Mouse (Mus musculus) layer of hippocampus, adult 9-11 months (tissue): ENCODE data around the gene Tox4.
"Not testable (repeated sequence)": the region's sequence is repeated elsewhere in the genome, so short reads cannot be mapped to it uniquely, and the experiment has no call there.

ENCODE experiments used
- DNase-seq: peaks from one replicate; pipeline ENCODE4 v3.0.0; 2022

Tox4 gene

DNA sequence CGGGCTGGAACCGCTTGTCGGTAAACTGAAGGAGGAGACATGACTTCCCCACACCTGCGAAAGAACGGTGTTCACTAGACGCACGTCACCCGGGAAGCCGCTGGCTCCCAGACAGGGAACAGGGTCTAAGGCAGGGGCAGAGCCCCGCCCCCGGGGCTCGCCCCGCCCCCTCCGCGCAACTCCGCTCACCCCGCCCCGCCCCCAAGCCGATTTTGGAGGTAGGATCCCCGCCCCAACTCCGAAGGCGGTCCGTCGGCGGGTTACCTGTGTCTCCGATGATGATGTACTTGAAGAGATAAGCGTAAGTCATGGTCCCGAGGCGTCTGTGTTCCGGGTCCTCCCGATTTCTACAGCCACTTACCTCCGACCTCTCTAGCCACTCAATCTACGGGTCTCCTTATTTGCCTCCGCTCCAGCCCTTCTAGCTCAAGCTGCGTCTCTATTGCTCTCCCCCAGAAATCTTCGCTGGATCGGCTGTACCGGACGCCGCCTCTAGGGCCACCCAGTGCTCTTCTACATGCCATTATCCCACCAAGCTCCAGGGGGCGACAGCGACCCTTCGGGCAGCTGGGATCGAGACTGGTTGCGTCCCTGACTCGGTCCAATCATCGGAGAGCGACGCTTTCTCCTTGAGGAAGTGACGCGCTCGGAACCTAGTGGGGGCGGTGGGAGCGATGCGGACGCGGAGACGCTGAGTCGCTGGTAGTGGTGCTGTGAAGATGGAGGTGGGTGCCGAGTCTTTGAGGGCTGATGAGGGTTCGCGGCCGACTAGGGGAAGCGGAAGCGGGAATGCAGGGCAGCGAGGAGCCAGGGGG lies at the start of gene Tox4, which contains the start of gene Rab2b:
Gene Tox4 (plus strand): TSS at position 215 of the 815 bp plus-strand sequence.
Gene Rab2b (minus strand): TSS at position 614 of the 815 bp plus-strand sequence.
- DNase-seq = peak; percentile 98

DNA sequence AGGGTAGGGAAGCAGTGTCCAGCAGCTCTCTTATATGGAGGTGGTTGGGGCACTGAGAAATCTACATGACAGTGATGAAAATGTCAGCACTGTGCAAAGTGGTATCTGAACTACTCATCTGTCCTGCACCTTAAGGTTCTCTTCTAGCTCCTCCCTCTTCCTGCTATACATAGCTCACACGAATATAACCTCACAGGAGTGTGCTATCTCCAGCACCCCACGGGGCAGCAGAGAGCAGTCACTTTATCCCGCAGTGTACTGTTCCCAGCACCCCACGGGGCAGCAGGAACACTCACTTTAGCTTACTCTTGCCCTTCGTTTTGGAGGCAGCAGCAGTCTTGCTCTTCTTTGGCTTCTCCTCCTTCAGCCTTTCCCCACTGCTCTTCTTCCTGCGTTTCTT lies 46.7 kb upstream of the Tox4 start:
- DNase-seq = no peak

DNA sequence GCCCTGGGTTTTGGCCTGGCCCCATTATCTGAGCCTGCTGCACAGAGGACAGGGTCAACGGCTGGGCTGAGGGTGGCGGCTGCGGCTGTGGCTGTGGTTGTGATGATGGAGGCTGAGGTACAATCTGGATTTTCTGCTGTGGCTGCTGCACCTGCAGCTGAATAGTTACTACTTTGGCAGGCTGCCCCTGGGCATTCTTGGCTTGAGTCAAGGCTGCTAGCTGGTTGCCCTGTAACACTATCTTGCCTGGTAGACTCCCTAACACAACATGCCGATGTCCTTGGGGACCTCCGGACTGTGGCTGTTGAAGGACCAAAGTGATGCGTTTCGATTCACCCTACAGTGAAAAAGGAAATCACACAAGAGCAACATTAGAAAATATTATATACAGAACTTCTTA lies 43.8 kb upstream of the Tox4 start:
- no peak for DNase-seq

DNA sequence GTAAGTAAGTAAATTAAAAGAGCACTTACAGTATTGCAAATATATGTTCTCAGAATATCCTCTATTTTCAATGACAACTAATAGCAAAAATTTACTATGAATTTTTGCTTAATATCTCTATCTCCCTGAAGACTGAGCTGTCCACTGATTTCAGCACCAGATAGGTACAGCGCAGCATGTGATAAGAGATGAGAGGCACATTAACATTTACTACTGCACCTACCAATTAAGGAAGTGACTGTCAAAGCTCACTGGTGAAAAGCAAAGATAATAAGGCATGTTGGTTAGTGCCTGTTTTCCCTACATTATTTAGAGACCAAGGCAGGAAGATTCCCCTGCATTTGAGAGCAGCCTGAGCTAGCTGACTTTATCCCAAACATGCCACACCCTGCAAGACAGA lies 42.7 kb upstream of the Tox4 start:
- DNase-seq = no peak

DNA sequence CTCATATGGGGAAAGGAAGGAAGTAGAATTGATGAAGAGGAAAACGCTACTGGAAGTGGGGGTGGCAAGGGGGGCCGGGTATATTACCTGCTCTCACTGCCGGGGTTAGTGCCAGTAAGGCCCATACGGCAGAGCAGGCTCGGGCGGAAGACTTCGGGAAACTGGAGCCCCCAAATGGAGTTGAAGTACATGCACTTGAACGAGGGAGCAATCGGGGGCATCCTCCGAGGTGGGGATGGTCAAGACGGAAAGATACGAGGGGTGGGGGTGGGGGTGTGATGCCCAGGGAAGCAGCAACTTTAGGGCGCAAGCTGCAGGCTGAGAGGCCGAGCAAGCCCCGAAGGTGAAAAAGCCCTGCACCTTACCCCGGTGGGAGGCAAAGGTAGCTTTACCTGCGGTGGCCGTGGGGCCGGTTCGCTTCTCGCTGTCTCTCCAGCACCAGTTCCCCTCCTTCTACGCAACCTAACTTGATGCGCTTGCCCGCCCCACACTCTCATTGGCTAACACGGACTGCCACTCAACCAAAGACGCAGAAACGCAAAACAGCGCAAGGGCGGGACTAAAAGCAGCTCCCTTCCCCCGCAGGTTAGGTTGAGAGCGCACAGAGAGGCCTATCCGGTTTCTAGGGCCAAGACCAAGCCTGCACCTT lies 34.8 kb upstream of the Tox4 start:
- peak; percentile 98 for DNase-seq

DNA sequence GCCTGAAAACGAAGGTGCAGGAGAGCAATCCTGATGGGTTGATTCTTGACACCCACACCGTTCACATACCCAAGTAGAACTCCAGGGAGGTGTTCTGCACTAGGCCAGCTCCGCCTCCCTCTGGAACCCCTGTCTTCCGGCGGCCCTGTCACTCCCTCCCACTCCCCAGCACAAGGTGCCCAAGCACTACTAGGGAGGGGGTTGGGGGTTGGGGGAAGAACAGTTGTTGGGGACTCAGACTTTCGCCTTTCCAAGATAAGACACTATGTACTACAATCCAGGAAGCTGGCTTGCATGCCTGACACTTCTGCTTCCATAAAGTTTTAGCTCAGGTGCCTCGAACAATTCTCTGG lies 34.3 kb upstream of the Tox4 start:
- no peak for DNase-seq

DNA sequence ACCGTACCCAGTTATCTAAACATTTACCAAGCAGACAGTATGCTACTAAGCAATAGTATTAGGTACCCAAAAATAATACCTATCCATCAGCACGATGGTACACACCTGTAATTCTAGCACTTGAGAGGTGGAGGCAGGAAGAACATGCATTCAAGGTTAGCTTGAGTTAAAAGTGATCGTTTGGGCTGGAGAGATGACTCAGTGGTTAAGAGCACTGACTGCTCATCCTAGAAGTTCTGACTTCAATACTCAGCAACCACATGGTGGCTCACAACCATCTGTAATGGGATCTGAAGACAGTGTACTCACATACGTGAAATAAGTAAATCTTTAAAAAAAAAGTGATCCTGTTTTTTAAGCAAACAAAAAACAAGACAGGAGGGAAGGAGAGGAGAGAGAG lies 32.8 kb upstream of the Tox4 start:
- DNase-seq = no peak

DNA sequence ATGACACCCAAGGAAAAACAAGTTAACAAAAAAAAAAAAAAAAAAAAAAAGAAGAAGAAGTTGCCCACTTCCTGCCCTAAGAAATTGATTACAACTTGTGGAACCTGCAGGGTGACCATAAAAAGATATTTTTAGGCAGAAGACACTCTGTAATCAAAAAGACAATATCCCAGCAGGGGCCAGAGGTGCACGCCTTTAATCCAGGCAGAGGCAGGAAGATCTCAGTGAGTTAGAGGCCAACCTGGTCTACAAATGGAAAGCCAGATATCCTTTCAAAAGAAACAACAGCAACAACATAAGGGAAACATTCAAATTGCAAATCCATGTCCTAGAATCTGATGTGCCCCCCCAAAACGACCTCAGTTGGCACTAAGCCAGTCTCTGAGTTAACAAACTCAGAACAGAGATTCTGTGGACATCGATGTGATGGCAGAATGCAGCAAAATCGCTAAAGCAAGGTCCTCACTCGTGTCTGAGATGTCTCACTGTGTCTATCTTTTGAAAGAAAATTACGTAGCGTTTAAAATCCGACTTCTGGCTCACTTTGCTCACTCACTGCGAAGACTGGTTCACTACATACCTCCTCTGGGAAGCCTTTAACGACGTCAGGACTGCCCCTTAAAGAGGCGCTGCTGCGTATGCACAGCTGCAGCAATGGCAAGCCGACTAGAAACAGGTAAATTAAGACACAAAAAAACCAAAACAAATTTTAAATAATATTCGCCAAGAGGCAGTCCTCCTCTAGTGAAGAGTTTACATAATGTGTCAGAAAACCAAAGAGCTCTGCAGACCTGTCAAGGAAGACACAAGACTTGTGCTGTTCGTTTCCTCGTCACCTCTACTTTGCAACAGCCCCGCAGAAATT lies 22.4 kb upstream of the Tox4 start:
- DNase-seq = no peak

DNA sequence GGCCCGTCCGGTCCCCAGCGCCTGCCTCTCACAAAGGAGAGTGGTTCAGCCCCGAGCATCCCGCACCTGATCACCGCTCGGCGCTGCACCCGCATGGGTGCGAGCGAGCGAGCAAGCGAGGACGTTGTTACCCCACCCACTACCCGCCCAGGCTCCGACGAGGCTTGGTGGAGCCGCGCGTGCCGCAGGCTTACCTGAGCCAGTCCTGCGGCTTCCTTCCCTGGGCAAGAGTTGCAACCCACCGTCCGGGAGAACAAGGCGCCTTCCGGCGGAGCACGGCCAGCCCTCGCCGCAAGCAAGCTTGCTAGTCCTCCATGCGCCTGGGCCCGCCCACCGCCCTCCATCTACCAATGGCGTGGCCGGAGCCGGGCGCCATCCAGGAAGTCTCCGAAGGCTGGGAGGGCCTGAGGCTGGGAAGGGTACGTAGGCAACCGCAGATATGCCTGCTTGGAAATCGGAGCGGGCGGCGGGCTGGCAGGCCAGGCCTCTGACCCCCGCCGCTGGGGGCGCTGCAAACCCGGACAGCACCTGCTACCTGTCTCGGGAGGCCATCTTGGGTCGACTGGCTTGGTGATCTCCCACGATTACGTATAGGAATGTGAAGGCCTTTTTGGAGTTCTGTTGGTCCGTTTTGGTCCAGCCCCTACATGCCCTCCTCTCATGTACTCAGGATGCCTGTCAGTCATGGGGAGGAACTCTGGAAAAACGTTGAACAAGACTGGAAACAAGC lies 21.3 kb upstream of the Tox4 start, which contains the start of gene Chd8:
Gene Chd8 (minus strand): TSS at position 297 of the 730 bp plus-strand sequence.
- peak; percentile 99 for DNase-seq

DNA sequence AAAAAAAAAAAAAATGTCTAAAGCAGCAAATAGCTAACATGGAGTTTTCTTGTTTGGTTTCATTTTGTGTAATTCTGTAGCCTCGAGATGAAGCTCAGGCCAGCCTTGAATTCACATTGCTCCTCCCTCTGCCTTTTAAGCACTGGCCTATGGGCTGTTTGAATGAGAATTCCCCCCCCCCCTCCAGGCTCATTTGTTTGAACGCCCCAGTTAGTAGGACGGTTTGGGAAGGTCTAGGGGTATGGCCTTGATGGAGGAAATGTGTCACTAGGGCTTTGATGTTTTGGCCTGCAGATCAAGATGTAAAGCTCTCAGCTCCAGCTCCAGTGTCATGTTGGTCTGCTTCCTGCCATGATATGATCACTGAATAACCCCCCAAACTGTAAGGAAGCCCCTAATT lies 6.2 kb upstream of the Tox4 start:
- no peak for DNase-seq

DNA sequence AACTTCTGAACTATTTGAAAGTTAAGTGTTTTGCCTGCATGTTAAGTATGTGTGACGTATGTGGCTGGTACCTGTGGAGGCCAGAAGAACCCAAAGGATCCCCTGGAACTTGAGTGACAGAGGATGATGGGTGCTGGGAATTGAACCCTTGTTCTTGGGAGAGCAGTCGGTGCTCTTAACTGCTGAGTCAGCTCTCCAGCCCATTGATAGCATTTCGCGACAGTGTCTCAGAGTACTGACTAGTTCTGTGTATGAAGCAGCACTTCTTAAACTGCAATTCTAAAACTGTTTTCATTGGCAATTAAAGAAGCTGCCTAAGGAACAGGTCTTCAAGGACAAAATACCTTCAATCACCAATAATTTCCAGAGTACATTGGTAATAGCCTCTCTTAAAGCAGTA lies 1.7 kb upstream of the Tox4 start:
- no peak for DNase-seq

DNA sequence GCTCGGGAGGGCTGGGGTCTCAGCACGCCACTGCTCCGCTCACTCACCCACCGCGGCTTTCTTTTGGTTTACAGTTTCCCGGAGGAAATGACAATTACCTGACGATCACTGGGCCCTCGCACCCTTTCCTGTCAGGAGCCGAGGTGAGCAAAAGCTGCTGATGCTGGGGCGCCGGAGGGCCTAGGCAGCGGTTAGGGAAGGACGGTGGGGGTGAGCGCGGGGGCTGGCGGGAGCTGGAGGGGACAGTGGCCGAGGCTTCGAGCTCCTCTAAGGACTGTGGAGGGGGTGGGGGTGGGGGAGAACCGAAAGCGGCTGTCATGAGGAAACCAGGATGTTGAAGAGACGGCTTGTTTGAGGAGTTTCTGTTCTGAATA lies 788 bp downstream of the Tox4 start:
- DNase-seq = no peak

DNA sequence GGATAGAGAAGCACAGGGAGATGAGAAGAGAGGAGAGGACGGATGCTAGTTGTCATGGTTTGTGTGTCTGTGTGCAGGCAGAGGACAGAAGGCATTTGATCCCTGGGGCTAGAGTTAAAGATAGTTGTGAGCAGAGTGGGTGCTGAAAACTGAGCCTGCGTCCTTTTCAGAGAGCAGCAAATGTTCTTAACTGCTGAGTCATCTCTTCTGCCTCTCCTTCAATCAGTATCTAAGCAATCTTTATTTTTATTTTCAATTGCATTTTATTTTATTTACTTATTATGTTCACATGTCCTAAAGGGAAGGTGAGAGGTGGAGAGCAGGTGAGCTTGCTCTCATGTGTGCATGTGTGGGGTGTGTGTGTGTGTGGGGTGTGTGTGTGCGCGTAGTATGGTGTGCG lies 4.7 kb downstream of the Tox4 start:
- no peak for DNase-seq

DNA sequence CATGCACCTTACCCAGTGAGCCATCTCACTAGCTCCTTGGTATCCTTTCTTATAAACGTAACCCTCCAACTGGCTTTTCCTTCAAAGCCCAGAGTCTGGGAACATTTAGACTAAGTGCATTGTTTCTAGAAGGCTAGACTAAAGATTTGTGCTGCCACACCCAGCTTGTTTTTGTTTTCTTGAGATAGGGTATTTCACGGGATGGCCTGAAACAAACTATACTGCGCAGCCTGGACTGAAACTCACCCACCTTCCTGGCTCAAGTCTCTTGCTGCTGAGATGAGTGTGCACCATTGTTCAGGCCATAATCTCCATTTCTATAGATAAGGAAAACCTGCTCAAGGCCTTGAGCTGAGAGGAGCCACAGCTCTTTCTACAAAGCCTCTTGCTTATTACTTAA lies 5.2 kb downstream of the Tox4 start:
- DNase-seq = no peak

DNA sequence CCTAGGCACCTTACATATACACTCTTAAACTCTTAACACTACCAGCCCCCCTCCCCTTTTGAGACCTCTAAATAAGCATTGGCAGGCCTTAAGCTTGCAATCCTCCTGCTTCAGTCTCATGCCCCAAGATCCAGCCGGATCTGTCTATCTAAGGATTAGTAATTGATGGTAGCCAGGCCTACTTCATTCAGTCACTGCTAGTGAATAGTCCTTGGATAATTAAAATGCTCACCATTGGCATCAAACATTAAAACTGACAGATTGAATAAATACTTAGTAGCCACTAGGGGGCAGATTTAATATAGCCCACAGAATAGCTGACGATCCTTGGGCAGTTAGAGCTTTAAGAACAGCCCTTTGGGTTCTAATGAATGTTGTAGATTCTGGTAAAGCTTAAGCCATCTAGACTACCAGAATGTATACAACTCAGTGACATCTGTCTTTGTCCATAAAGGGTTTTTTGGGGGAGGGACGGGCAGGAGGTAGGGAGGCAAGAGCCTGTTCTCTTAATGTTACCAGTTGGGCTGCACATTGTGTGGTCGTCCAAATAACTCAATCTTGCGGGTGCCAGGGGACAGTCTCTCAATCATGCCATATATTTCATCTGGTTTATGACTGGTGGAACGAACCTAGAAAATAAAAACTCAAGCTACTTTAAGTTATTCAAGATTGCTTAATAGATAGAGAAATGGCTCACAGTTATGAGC lies 16.8 kb downstream of the Tox4 start:
- no peak for DNase-seq

DNA sequence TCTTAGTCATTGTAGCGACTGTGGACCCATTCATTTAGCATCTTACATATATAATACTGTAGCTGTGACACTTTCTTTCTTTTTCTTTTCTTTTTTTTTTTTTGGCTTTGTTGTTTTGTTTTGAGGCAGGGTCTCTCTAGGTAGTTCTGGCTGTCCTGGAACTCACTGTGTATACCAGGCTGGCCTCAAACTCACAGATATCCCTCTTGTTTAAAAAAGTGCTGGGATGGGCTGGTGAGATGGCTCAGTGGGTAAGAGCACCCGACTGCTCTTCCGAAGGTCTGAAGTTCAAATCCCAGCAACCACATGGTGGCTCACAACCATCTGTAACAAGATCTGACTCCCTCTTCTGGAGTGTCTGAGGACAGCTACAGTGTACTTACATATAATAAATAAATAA lies 24.6 kb downstream of the Tox4 start:
- DNase-seq = not testable (repeated sequence)

DNA sequence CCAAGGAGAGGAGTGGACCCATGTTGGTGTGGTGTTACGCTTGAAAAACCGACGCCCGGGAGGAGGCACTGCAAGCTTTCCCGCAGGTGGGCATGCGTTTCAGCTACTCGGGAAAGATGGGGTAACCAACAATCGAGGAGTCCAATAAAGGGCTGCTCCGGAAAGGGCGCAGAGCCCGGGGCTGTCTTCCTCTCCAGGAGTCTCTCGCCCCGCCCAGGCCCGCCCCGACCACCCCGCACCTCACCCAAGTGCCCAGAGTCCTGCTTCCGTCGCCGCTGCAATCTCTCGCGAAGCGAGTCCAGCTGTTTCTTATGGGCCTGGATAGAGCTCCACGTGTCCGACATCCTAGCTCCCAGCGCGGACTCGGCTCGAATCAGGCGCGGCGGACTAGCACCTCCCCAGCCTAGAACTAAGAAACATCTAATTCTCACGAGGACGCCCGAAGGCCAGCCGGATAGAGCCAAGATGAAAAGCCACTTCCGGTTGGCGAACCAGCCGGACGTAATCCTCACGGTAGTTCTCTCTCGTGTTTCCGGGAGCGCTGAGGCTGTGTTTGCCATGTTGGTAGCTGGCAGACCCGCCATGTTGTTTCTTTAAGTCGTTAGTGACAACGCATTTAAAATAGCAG lies 25.8 kb downstream of the Tox4 start, which contains the start of gene Mettl3:
Gene Mettl3 (minus strand): TSS at position 485 of the 628 bp plus-strand sequence.
- peak; percentile 93 for DNase-seq

DNA sequence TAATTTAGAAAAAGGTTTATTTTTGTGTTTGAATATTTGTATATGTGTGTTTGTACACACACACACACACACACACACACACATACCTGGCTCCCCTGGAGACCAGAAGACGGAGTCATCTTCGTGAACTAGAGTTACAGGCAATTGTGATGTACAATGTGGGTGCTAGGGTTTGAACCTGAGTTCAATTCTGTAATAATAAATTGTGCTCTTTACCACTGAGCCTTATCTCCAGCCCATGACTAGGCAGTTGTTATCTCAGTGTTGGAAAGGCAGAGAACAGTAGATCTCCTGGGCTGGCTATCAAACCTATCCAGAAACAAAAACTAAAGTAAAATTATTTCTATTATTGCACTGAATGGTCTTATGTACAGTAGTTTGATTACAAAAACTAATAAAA lies 27.2 kb downstream of the Tox4 start:
- no peak for DNase-seq

DNA sequence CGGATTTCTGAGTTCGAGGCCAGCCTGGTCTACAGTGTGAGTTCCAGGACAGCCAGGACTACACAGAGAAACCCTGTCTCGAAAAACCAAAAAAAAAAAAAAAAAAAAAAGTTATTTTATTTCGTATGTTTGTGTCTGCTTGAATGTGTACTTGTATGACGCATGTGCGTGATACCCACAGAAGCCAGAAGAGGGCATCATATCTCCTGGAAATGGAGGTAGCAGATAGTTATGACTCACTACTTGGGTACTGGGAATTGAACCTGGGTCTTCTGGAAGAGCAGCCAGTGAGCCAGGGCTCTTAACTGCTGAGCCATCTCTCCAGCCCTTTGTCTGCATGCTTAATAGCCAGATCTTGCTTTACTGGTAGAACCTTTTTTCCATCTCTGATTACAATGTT lies 31.4 kb downstream of the Tox4 start:
- DNase-seq = not testable (repeated sequence)

DNA sequence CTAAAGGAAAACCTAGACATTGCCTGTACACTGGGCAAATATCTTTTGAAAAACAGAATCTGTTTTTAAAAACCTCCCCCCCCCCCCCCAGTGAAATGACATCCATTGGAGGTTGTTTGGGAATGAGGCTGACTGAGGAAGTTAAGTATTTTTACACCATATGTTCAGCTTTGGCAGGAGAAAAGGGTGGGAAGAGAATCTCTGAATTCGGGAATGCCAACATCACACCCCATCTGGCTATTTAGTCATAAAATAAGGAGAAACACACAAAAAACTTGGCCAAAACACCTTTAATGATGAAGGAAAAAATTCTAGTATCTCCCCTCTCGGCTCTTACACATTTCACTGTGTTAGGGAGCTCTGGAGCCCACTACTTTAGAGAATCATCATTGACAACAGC lies 32.0 kb downstream of the Tox4 start:
- no peak for DNase-seq

DNA sequence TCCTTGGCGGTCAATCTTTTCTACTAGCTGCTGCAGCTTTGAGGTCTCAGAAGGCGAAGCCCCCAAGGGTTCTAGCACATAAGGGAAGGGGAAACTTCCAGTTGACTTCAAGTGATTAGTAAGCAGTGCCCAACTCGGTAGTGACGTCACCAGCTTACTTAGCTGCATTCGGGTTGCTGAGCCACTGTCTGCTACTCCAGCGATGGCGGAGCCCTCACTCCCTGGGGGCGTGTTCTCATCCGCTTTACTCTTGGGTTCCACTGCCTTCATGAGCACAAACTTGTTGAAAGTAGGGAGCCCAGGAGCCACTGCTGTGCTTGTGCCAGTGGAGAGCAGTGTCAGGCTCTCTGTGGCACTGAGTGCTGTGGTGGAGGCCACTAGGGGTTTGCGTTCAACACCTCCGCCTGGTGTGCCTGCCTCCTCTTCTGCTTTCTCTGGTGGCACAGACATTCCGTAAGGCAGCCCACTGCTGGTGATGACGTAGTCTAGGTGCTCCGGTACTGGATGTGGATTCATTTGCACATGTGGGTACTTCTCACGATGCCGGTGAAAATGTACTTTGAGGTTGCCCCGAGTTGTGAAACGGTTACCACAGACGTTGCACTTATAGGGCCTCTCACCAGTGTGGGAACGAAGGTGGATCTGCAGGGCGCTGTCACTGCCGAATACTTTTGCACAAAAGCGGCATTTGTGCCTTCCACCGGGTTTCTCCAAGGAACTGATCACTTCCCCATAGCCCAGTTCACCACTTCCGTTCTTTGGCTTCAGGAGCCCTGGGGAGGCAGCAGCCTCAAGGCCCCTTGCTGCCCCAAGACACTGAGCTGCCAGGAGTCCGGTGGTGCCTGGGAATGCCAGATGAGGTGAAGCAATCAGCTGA lies 35.2 kb downstream of the Tox4 start:
- no peak for DNase-seq
